Mouse (Mus musculus): ENCODE measurements around the gene Smpd4. TPM values are rescaled to one million over a fixed set of nuclear protein-coding genes. Genes with fewer than 3 reads are reported as not detected.

Gene Smpd4
- total RNA-seq (2023) = 10 to 100 TPM; 23.7 to 25.1 TPM

DNA sequence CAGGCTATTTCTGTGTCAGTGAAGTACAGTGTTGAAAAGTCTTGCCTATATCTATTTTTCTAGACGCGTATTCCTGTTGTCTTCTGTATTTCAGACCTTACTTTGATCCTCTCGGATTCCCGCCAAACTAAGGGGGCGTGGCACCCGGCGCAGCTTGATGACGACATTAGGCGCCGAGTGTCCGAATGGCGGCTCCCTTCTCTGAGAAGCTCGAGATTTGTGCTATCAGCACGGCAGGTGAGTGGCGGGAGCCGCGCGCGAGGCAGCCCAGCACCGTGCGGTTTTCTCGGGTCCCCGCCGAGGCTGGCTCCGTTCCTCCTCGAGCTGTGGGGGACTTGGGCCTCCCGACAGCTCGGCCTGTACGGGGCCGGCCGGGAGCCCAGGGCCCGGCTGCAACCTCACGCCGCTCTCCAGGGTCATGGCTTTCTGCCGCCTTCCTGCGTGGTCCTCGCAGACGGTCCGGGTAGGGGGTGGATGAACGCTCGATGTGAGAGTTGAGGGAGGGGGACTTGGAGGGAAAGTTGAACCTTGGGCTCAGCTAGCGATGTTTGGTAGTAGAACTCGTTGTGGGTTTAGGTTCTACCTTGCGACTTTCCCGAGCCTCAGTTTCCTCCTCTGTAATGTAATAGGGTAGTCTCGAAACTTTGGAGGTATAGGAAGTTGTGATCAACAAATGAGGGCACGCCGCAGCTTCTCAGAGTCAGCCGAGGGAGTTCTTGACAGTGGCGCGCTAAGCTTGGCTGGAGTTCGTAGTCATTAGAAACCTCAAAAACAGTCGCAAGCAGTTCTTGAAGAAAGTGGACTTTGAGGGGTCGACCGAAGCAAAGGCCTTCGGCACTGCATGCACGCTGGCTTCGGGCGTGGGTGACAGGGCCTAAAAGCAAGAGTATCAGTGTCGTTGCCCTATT lies at the start of gene Smpd4:
Gene Smpd4 (plus strand): TSS at position 157 of the 908 bp plus-strand sequence.

GRCm38 (mm10) chr16:17583064-17583463 lies 36.1 kb upstream of the Smpd4 start, which contains the start of gene Slc7a4:
Gene Slc7a4, minus strand, starts transcription at chr16:17583214.

DNA sequence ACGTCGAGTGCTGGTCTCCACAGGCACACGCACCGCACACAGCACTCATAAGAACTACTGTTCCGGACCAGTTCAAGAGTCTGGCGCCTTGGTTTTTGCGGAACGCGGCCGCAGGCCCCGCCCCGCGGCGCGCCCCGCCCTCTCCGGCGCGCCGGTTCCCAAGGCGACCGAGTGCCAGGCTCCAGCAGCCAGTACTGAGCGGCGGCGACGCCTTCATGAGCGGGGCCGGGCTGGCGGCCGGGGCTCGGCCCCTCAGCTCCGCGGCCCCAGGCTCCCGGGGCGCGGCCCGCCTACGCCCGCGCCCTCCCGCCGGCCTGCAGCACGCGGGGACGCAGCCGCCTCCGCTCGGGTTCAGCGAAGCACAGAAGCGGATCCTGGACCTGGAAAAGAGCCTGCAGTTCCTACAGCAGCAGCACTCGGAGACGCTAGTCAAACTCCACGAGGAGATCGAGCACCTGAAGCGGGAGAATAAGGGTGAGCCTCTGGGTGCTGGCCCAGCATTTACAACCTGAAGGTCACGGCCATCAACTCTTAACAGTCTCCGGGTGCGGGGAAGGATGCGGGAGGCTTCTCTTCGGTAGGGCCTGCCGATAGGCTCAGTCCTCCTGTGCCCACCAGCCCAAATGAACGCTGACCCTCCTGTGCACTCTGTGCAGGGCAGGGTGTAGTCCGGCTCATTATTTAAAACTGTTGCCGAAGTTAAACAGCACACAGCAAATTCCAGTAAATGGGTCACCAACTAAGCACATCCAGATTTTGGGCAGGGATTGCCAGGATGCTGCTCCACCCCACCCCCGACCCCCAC lies 27.4 kb downstream of the Smpd4 start, which contains the start of gene Ccdc74a:
Gene Ccdc74a (plus strand): TSS at position 161 of the 805 bp plus-strand sequence.

Other genes starting within 250 kb of the Smpd4 start
- gene Snap29, start 213.4 kb upstream of the Smpd4 start, total RNA-seq (2023) = 10 to 100 TPM; 30.4 to 34.7 TPM
- 10 to 100 TPM; 71.9 to 82.1 TPM for gene Pi4ka, start 213.0 kb upstream of the Smpd4 start, total RNA-seq (2023)
- 10 to 100 TPM; 37.9 to 38.1 TPM for gene Crkl, start 167.4 kb upstream of the Smpd4 start, total RNA-seq (2023)
- gene Aifm3, start 129.7 kb upstream of the Smpd4 start, total RNA-seq (2023) = not detected
- gene Lztr1, start 110.7 kb upstream of the Smpd4 start, total RNA-seq (2023) = 10 to 100 TPM; 45.3 to 51.2 TPM
- 10 to 100 TPM; 28.6 to 30.6 TPM for gene Thap7, start 88.2 kb upstream of the Smpd4 start, total RNA-seq (2023)
- not detected for gene Lrrc74b, start 58.1 kb upstream of the Smpd4 start, total RNA-seq (2023)
- gene P2rx6, start 57.5 kb upstream of the Smpd4 start, total RNA-seq (2023) = not detected
- under 1 TPM; 0.50 to 0.64 TPM for gene Slc7a4, start 36.1 kb upstream of the Smpd4 start, total RNA-seq (2023)
- 1 to 10 TPM in 1 of 2 experiments, not detected in 1; 1.9 TPM for gene Ccdc74a, start 27.1 kb downstream of the Smpd4 start, total RNA-seq (2023)
- 100 to 1,000 TPM; 149 to 152 TPM for gene Med15, start 113.5 kb downstream of the Smpd4 start, total RNA-seq (2023)
- gene Klhl22, start 140.3 kb downstream of the Smpd4 start, total RNA-seq (2023) = 10 to 100 TPM; 15.8 to 18.6 TPM
- gene Scarf2, start 177.9 kb downstream of the Smpd4 start, total RNA-seq (2023) = under 1 TPM; 0.71 to 0.76 TPM
- not detected for gene B830017H08Rik, start 213.8 kb downstream of the Smpd4 start, total RNA-seq (2023)
- gene Car15, start 219.0 kb downstream of the Smpd4 start, total RNA-seq (2023) = 10 to 100 TPM in 1 of 2 experiments, 1 to 10 TPM in 1; 7.4 to 11.1 TPM